Mouse (Mus musculus) heart, embryonic 10.5 days (tissue): Measurements from ENCODE around the gene Borcs6. TPM values are rescaled to one million over a fixed set of nuclear protein-coding genes. Genes with fewer than 3 reads are reported as not detected.
"Not testable (repeated sequence)": the region's sequence is repeated elsewhere in the genome, so short reads cannot be mapped to it uniquely, and the experiment has no call there.

Source experiments
- DNase-seq: peaks from one replicate; pipeline ENCODE4 v3.0.0-alpha.2; 2017; ENCODE audit warnings: low spot score
- H3K27ac ChIP-seq: fragments of 300-500 bp; sonication (generic); 2 replicates; pipeline ENCODE4 v1.5.1; 2016; ENCODE audit warnings: mild to moderate bottlenecking
- H3K27me3 ChIP-seq: fragments of 300-500 bp; sonication (generic); 2 replicates; pipeline ENCODE4 v1.6.1; 2016; ENCODE audit warnings: mild to moderate bottlenecking; ENCODE audit not compliant: poor library complexity, insufficient read depth, severe bottlenecking
- H3K36me3 ChIP-seq: fragments of 300-500 bp; sonication (generic); 2 replicates; pipeline ENCODE4 v1.6.1; 2016; ENCODE audit warnings: mild to moderate bottlenecking, moderate library complexity
- H3K4me1 ChIP-seq: fragments of 300-500 bp; sonication (generic); 2 replicates; pipeline ENCODE4 v1.6.1; 2016; ENCODE audit warnings: mild to moderate bottlenecking
- H3K4me3 ChIP-seq: fragments of 300-500 bp; sonication (generic); 2 replicates; pipeline ENCODE4 v1.5.1; 2016; ENCODE audit warnings: mild to moderate bottlenecking, moderate library complexity
- H3K9me3 ChIP-seq: fragments of 300-500 bp; sonication (generic); 2 replicates; pipeline ENCODE4 v1.6.1; 2016; ENCODE audit warnings: mild to moderate bottlenecking, moderate library complexity
- WGBS: fragments of 180-500 bp; shearing (Covaris S2); methylation state at CpG from one replicate; pipeline ENCODE4 v1.1.7; 2016; 5-methylcytosine and 5-hydroxymethylcytosine counted together
- polyA plus RNA-seq: library from polyadenylated mRNA; unstranded; fragments of >200 nt; fragmentation: Nextera tagmentation; extraction: Ambion mirVana; gene quantifications from 2 replicates; pipeline ENCODE4 v1.2.1, GENCODE M21; 2016

Gene Borcs6
- 8.2 and 9.0 TPM in 2 replicates for polyA plus RNA-seq

DNA sequence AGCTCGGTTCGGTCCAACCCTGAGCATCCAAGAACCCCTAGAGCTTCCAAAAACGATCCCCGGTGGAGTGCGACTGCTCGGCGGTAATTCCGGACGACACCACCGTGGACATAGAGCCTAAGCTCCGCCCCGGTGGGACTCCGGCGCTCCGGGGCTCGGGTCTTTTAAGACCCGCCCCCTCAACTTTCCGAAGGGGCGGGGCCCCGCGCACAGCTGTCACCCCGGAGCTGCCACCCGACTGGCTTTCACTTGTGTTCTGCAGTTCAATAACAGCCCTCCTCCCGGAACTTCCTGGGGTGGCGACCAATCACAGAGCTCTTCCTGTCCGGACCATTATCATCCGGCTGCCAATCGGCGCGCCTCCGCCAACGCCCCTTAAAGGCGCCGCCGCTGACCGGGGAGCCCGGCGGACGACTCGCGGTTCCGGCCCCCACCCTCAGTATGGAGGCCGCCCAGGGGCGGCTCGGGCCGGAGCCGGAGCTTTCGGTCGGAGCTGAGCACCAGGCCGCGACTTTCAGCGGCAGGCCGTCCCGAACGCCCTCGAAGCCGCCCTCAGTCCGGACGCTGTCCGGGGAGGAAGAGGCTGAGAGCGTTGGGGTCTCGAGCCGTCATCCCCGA lies at the start of gene Borcs6:
Gene Borcs6, plus strand, starts transcription at position 361 of the 618 bp plus-strand sequence.
- 0 out of 2 replicates have a peak, but pooled peaks cover 2% of the 10 kb centered on the region for H3K36me3 ChIP-seq
- under 1% methylated on average over 64 of the region's 64 CpGs for WGBS
- no peaks in the 10 kb centered on the region for H3K9me3 ChIP-seq
- DNase-seq, result peak; percentile 99
- peaks cover 34% of the 10 kb centered on the region for H3K4me1 ChIP-seq
- peak within 1 kb of the TSS; percentile 81 for H3K4me3 ChIP-seq
- H3K27me3 ChIP-seq, result no peaks in the 10 kb centered on the region
- H3K27ac ChIP-seq, result peak within 1 kb of the TSS; percentile 95

DNA sequence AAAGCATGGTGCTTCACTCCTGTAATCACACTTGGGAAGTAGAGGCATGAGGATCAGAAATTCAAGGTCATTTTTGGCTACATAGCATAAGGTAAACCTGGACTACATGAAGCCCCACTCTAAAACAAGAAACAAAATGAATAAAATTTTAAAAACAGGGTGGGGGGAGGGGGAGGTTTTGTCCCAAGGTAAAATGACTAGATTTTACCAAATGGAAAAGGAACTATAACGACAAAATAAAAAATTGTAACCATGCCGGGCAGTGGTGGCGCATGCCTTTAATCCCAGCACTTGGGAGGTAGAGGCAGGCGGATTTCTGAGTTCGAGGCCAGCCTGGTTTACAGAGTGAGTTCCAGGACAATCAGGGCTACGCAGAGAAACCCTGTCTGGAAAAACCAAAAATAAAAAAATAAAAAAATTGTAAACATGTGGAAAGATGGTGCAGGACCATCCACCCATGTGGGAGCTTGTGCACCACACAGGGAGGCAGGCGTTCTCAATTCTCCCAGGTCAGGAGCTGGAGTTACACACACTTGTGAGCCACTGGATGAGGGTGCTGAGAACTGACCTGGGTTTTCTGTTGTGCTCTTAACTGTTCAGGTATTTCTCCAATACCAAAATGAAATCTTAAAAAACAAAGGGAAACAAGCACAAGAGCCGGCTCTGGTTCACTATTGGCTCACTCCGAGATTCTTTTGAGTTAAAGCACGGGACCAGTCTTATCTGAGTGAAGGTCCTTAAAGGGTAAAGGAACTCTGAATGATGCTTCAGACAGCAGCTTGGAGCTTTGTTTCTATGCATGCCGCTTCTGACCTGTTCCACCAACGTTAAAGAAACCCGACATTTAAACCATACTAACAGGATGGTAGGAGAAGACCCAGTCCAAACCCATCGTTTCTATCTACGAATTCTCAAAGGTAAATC lies 48.9 kb upstream of the Borcs6 start:
- Histone ChIP-seq H3K4me3 (no peak overlapping the region), H3K4me1 (peaks cover 26% of the 10 kb centered on the region), H3K27ac (0 out of 2 replicates have a peak overlapping the region, but pooled peaks have one; percentile 94), H3K9me3 (no peaks in the 10 kb centered on the region), H3K36me3 (no peaks in the 10 kb centered on the region), H3K27me3 (no peaks in the 10 kb centered on the region)
- WGBS, result 79% methylated on average over 15 of the region's 15 CpGs
- no peak for DNase-seq

DNA sequence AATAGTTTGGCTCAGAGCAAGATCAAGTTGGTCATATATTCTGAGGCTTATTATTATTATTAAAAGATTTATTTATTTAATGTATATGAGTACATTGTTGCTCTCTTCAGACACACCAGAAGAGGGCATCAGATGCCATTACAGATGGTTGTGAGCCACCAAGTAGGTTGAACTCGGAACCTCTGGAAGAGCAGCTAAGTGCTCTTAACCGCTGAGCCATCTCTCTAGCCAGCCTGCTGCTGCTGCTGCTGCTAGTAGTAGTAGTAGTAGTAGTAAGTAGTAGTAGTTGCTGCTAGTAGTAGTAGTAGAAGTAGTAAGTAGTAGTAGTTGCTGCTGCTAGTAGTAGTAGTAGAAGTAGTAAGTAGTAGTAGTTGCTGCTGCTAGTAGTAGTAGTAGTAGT lies 48.1 kb upstream of the Borcs6 start:
- peak overlapping the region; percentile 94 for H3K27ac ChIP-seq
- not testable (repeated sequence) for H3K9me3 ChIP-seq, H3K36me3 ChIP-seq, DNase-seq, H3K27me3 ChIP-seq
- H3K4me3 ChIP-seq, result peak overlapping the region; percentile 65
- H3K4me1 ChIP-seq, result peaks cover 26% of the 10 kb centered on the region
- WGBS, result 71% methylated on average over 2 of the region's 2 CpGs

DNA sequence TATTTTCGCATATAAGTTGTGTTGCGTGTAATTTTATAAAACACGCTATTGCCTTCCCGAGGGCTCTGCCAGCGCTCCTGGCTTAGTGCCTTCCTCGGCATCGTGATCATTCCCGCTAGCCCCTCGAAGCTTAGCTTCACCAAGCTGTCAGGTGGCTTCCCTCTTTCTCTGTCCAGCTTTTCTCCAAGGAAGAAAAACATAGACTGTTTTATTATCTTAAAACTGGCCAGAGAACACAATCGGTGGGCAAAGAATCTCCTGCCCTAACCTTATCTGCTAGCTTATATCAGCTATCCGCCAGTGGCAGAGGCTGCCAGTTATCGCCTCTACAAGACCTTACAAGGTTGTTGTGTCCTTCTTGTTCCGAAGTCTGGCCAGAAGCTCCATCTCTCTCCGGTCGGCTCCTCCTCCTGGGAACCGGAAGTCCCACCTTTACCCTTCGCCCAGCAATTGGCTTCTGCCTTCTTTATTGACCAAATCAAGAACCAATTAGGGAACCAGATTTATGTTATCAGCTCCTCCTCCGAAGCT lies 47.4 kb upstream of the Borcs6 start:
- DNase-seq, result peak; percentile 97
- Histone ChIP-seq H3K27me3 (no peaks in the 10 kb centered on the region), H3K4me1 (peaks cover 30% of the 10 kb centered on the region), H3K9me3 (no peaks in the 10 kb centered on the region), H3K4me3 (peak overlapping the region; percentile 65), H3K27ac (peak overlapping the region; percentile 94), H3K36me3 (no peaks in the 10 kb centered on the region)
- WGBS, result 1% methylated on average over 18 of the region's 18 CpGs

DNA sequence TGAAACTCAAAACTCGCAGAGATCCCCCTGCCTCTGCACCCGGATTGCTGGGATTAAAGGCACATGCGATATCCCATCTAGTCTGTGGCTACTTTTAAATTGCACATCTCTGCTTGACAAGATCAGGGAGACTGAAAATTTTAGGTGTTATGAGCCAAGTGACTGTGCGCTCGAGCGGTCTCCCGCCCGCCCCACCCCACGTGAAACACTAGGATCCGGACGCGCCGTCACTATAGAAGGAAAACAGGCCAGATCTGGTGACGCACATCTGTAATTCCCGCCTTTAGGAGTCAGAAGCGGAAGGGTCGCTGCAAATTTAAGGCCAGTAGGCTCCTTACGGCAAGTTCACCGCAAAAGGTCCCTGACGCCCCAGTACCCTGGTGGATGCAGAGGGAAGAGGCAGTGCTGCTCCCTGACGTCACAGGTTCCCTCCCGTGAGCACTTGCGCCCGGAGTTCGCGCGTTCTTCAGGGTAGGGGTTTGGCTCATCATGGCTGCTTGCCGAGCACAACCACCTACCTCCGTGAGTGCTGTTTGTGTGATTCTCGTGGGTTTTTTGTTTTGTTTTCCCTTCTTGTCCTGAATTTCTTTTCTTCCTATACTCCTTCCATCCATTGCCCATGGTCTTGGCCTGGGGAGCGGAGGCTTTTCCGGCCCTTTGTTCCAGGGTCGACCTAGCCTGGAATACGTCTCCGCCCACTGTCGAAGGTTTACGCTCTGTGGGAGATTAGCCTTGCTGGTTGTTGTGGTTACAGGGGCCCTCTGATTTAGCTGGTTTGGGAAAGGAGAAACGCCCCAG lies 43.7 kb upstream of the Borcs6 start, which contains the start of gene Ctc1:
Gene Ctc1, plus strand, starts transcription at position 268 of the 798 bp plus-strand sequence.
- H3K9me3 ChIP-seq, result no peaks in the 10 kb centered on the region
- DNase-seq, result peak; percentile 97
- 3% methylated on average over 38 of the region's 38 CpGs for WGBS

DNA sequence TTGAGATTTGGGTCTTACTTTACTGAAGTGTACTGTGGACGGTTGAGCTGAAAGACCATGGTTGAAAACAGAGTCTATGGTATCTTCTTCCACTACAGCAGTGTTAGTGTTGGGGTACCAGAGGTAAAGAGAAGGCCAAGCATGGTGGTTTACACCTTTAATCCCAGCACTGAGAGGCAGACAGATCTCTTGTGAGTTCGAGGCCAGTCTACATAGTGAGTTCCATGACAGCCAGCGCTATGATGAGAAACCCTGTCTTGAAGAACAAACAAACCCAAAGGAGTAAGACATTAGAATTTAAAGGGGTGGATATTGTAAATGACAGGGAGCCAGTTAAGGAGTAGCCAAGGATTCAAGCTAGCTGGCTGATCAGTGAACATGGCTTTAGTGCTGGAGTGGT lies 42.8 kb upstream of the Borcs6 start:
- Histone ChIP-seq H3K9me3 (no peaks in the 10 kb centered on the region), H3K27me3 (no peaks in the 10 kb centered on the region), H3K4me3 (peak overlapping the region; percentile 69), H3K36me3 (peaks cover 12% of the 10 kb centered on the region), H3K27ac (peak overlapping the region; percentile 92), H3K4me1 (peaks cover 13% of the 10 kb centered on the region)
- 59% methylated on average over 3 of the region's 3 CpGs for WGBS
- DNase-seq, result no peak

More for the DNA sequence above, 43.7 kb upstream of the Borcs6 start, which contains the start of gene Ctc1:
- Histone ChIP-seq H3K36me3 (peaks cover 4% of the 10 kb centered on the region; the same call in 1 of the 2 replicates), H3K27ac (peak within 1 kb of the TSS; percentile 92), H3K4me1 (peaks cover 21% of the 10 kb centered on the region), H3K4me3 (peak within 1 kb of the TSS; percentile 69), H3K27me3 (no peaks in the 10 kb centered on the region)

DNA sequence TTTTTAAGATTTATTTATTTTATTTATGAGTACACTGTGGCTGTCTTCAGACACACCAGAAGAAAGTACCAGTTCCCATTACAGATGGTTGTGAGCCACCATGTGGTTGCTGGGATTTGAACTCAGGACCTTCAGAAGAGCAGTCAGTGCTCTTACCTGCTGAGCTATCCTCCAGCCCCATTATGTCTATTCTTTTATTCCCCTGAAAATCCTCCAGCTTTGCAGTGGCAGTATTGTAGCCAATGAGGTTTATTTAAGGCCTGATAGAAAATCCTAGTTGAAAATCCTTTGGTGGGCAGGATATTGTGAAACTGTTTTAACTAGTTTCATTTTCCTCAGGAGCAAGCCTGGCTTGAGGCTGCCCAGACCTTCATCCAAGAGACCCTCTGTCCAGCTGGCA lies 38.8 kb upstream of the Borcs6 start:
- Histone ChIP-seq H3K4me1 (peaks cover 8% of the 10 kb centered on the region), H3K4me3 (no peak overlapping the region), H3K27ac (no peak overlapping the region), H3K9me3 (no peaks in the 10 kb centered on the region), H3K27me3 (no peaks in the 10 kb centered on the region), H3K36me3 (peaks cover 52% of the 10 kb centered on the region)
- DNase-seq, result no peak

DNA sequence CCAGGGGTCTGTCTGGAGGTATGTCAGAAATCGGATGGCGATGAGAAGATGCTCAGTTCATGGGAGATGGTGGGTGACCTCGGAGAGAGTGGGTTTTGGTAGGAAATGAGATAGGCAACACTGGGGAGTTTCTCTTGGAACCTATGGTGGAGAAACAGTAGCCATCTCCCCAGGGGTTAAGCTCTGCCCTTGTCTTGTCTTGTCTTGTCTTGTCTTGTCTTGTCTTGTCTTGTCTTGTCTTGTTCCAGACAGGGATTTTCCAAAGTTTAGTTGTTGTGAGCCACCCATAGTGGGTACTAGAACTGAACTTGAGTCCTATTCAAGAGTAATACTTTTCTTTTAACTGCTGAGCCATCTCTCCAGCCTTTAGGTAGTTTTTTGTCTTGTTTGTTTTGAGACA lies 33.0 kb upstream of the Borcs6 start:
- H3K27ac ChIP-seq, result no peak overlapping the region
- H3K27me3 ChIP-seq, result no peaks in the 10 kb centered on the region
- peaks cover 100% of the 10 kb centered on the region for H3K36me3 ChIP-seq
- no peak overlapping the region for H3K4me3 ChIP-seq
- H3K9me3 ChIP-seq, result no peaks in the 10 kb centered on the region
- 94% methylated on average over 3 of the region's 3 CpGs for WGBS
- DNase-seq, result no peak
- no peaks in the 10 kb centered on the region for H3K4me1 ChIP-seq

DNA sequence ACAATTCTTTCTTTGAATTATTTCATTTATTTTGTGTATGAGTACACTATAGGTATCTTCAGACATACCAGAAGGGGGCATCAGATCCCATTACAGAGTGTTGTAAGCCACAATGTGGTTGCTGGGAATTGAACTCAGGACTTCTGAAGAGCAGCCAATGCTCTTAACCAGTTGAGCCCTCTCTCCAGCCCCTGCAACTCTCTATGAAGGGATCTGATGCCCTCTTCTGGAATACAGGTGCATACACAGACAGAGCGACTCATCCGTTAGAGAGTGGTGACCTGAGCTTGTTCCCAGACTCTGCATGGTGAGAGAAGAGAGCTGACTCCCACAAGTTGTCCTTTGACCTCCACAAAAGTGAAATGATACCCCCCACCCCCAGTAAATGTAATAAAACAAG lies 30.7 kb upstream of the Borcs6 start:
- WGBS, result 72% methylated on average over 2 of the region's 2 CpGs
- H3K27me3 ChIP-seq, result no peaks in the 10 kb centered on the region
- no peaks in the 10 kb centered on the region for H3K4me1 ChIP-seq
- no peak overlapping the region for H3K27ac ChIP-seq
- no peak overlapping the region for H3K4me3 ChIP-seq
- no peak for DNase-seq
- peaks cover 99% of the 10 kb centered on the region for H3K36me3 ChIP-seq
- H3K9me3 ChIP-seq, result no peaks in the 10 kb centered on the region

DNA sequence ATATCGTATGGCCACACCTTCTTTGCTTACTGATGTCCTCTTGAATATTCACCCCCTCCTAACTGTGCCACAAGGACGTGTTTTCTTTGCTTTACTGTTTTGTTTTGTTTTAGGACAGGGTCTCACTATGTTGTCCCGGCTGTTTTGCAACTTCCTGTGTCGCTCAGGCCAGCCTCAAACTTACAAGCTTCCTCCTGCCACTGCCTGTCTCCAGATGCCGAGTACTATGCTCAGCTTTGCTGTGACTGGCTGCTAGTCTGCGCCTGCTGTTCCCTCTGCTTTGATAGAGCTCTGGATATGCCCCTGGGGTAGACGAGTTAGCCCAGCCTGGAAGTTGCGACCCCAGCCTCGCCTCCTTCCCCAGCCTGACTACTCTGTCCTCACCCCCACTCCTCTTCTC lies 26.0 kb upstream of the Borcs6 start:
- DNase-seq, result no peak
- peaks cover 77% of the 10 kb centered on the region for H3K36me3 ChIP-seq
- H3K4me1 ChIP-seq, result peaks cover 20% of the 10 kb centered on the region
- H3K27ac ChIP-seq, result no peak overlapping the region
- no peak overlapping the region for H3K4me3 ChIP-seq
- WGBS, result 79% methylated on average over 9 of the region's 9 CpGs
- no peaks in the 10 kb centered on the region for H3K27me3 ChIP-seq
- H3K9me3 ChIP-seq, result no peaks in the 10 kb centered on the region

DNA sequence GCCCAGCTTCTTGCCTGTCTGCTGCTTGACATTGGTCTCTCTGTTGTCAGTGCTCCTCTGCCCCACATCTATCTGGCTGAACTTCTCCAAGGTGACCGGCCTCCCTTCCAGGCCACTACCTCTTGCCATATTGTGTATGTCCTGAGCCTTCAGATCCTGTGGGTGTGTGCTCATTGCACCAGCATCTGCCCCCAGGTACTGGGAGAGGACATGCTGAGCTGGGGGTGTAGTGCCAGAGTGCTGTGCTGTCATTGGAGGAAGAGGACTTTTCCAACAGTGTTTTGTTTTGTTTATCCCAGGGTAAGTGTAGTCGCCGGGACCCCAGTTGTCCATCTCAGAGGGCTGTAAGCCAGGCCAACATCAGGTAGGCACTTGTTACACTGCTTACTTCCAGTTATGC lies 24.9 kb upstream of the Borcs6 start:
- no peak overlapping the region for H3K27ac ChIP-seq
- peaks cover 30% of the 10 kb centered on the region for H3K4me1 ChIP-seq
- no peaks in the 10 kb centered on the region for H3K9me3 ChIP-seq
- no peak overlapping the region for H3K4me3 ChIP-seq
- H3K36me3 ChIP-seq, result peaks cover 67% of the 10 kb centered on the region
- DNase-seq, result no peak
- H3K27me3 ChIP-seq, result no peaks in the 10 kb centered on the region
- 88% methylated on average over 3 of the region's 3 CpGs for WGBS

DNA sequence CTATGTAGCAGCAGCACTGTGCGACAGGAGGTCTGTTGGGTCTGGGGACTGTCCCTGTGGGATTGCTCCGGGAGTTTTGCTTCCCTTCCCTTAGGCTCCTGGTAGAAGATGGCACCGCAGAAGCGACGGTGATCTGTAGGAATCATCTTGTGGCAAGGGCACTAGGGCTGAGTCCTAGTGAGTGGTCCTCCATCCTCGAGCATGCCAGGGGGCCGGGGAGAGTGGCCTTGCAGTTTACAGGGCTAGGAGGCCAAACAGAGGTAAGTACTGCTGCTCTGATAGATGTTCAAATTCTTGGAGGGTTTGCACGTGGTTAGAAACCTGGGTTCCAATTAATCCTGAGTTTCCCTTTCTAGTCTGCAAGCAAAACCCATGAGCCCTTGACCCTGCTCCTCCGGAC lies 24.1 kb upstream of the Borcs6 start:
- H3K9me3 ChIP-seq, result no peaks in the 10 kb centered on the region
- H3K4me3 ChIP-seq, result peak overlapping the region; percentile 77
- peak overlapping the region; percentile 77 for H3K27ac ChIP-seq
- H3K36me3 ChIP-seq, result peaks cover 59% of the 10 kb centered on the region
- no peaks in the 10 kb centered on the region for H3K27me3 ChIP-seq
- 81% methylated on average over 9 of the region's 9 CpGs for WGBS
- peaks cover 30% of the 10 kb centered on the region for H3K4me1 ChIP-seq
- no peak for DNase-seq
